Mouse (Mus musculus): ENCODE results near the gene Cox7a2l.

Cox7a2l gene

DNA sequence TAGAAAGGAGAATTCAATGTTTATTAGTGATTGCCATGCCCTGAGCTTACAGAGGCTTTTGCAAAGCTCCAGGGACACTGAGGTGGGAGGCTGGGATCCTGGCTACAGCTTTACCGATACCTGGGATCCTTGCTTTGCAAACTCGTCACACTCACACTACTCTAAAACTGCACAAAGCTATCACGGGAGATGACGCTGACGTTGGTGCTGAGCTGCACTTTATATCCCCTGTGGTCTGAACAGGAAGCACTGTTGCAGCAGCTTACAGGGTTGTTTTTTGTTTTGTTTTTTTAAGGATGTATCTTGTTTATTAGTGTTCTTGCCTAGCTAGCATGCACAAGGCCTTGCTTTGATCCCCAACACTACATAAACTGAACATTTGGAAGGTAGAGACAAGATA lies 63.5 kb downstream of the Cox7a2l start:
- DNase-seq (ENCODE audit: low spot score in 2 of 2): no peak

DNA sequence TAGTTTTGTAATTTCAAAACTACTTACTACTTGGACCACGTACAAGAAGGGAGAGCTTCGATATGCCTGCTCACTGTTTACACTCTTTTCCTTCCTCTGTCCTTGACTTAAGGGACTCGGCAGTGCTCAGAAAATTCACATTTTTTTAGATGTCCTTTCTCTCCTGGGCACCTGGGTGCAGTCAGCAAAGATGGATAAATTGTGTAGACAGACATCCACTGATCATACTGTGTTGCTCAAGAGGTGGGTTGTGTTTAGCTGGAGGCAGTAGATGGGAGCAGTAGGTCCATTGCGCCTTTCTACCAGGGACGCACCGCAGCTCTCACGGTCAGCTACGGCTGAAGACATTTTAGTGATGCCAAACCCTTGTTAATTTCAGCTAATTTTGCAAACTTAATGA lies 64.7 kb downstream of the Cox7a2l start:
- DNase-seq (ENCODE audit: low spot score in 2 of 2): no peak

Data from right cerebral cortex, postnatal 36 days (tissue).